Mouse (Mus musculus) limb, embryonic 12.5 days (tissue): ENCODE results near the gene Prr23a2. TPM values are rescaled to one million over a fixed set of nuclear protein-coding genes. Genes with fewer than 3 reads are reported as not detected.

Experiments used
- ATAC-seq: fragments of 200-750 bp; cut with Nextera tagmentation; 2 replicates; pipeline ENCODE4 v1.8.0; 2017; ENCODE audit warnings: low read depth, moderate TSS enrichment; ENCODE audit not compliant: insufficient number of reproducible peaks, insufficient read depth, low FRiP score, low TSS enrichment
- H3K27ac ChIP-seq: fragments of 300-500 bp; sonication (generic); 2 replicates; pipeline ENCODE4 v1.5.1; 2016; ENCODE audit warnings: mild to moderate bottlenecking, moderate library complexity
- H3K27me3 ChIP-seq: fragments of 300-500 bp; sonication (generic); 2 replicates; pipeline ENCODE4 v1.6.1; 2016; ENCODE audit warnings: mild to moderate bottlenecking, moderate library complexity
- H3K36me3 ChIP-seq: fragments of 300-500 bp; sonication (generic); 2 replicates; pipeline ENCODE4 v1.6.1; 2016; ENCODE audit warnings: mild to moderate bottlenecking, moderate library complexity
- H3K4me1 ChIP-seq: fragments of 300-500 bp; sonication (generic); replicated peaks from 2 replicates; pipeline ENCODE4 v1.6.1; 2016
- H3K4me2 ChIP-seq: fragments of 300-500 bp; sonication (generic); 2 replicates; pipeline ENCODE4 v1.6.1; 2016; ENCODE audit warnings: mild to moderate bottlenecking, moderate library complexity
- H3K4me3 ChIP-seq: fragments of 300-500 bp; sonication (generic); replicated peaks from 2 replicates; pipeline ENCODE4 v1.5.1; 2016; ENCODE audit warnings: mild to moderate bottlenecking
- H3K9ac ChIP-seq: fragments of 300-500 bp; sonication (generic); replicated peaks from 2 replicates; pipeline ENCODE4 v1.6.1; 2016; ENCODE audit warnings: mild to moderate bottlenecking, moderate library complexity
- H3K9me3 ChIP-seq: fragments of 300-500 bp; sonication (generic); 2 replicates; pipeline ENCODE4 v1.6.1; 2016; ENCODE audit warnings: mild to moderate bottlenecking, moderate library complexity
- WGBS: fragments of 180-500 bp; shearing (Covaris S2); methylation state at CpG from one replicate; pipeline ENCODE4 v1.1.7; 2016; 5-methylcytosine and 5-hydroxymethylcytosine counted together
- polyA plus RNA-seq: library from polyadenylated mRNA; unstranded; fragments of >200 nt; fragmentation: Nextera tagmentation; extraction: Ambion mirVana; gene quantifications from 2 replicates; pipeline ENCODE4 v1.2.1, GENCODE M21; 2016

The Prr23a2 gene
- polyA plus RNA-seq, 1 experiment from 2014 or later: not detected

DNA sequence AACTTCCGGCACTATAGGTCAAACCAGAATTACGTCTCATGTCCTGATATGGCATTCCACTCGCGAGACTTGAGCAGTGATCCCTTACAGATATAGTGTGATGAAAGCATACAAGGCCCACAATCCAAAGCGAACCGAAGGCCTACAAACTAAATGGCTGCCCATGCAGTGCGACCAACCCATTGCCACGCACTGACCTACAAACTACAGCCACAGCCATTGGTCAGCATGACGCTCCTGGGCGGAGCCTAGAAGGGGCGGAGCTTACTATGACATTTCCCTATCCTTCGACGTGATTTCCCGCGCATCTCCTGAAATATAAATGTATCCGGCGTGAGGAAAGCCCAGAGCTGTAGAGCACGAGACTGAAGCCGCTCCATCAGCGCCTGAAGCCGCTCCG is 14.2 kb upstream of the Prr23a2 start, which contains the start of gene Prr23a1:
Gene Prr23a1, plus strand, starts transcription at position 387 of the 400 bp plus-strand sequence.
- peak within 1 kb of the TSS; percentile 39 for H3K4me2 ChIP-seq
- ATAC-seq: no peak
- peaks cover 7% of the 10 kb centered on the region for H3K27me3 ChIP-seq
- no peaks in the 10 kb centered on the region for H3K36me3 ChIP-seq
- H3K4me1 ChIP-seq: no peaks in the 10 kb centered on the region
- no peak within 1 kb of the TSS for H3K9ac ChIP-seq
- 58% methylated on average over 22 of the region's 22 CpGs for WGBS
- no peak within 1 kb of the TSS; the same call in 1 of the 2 replicates for H3K4me3 ChIP-seq
- peaks cover 5% of the 10 kb centered on the region; the same call in 1 of the 2 replicates for H3K9me3 ChIP-seq
- H3K27ac ChIP-seq: no peak within 1 kb of the TSS

DNA sequence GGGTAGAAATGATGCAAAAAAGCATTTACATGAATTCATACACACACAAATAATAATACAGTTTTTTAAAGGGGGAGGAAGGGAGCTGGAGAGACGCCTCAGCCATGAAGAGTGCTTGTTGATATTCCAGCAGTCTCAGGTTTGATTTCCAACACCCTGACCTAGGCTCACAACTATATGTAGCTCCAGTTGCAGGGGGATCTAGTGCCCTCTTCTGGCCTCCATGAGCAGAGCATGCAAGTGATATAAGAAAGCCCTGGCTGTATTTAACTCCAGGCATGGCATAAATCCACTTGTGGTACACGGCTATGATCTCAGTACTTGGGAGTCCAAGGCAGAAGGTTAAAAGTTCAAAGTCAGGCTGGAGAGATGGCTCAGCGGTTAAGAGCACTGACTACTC is 7.2 kb downstream of the Prr23a2 start:
- no peaks in the 10 kb centered on the region for H3K4me1 ChIP-seq
- no peak overlapping the region for H3K4me3 ChIP-seq
- H3K9me3 ChIP-seq: no peaks in the 10 kb centered on the region; the same call in 1 of the 2 replicates
- H3K27me3 ChIP-seq: peaks cover 16% of the 10 kb centered on the region
- H3K4me2 ChIP-seq: no peak overlapping the region
- no peak overlapping the region for H3K9ac ChIP-seq
- no peak overlapping the region for H3K27ac ChIP-seq
- WGBS: 71% methylated on average over 3 of the region's 3 CpGs
- H3K36me3 ChIP-seq: no peaks in the 10 kb centered on the region
- no peak for ATAC-seq

- no peaks in the 10 kb centered on the region for H3K4me1 ChIP-seq
- H3K4me2 ChIP-seq: peak within 1 kb of the TSS; percentile 26; the same call in 1 of the 2 replicates
- no peak within 1 kb of the TSS for H3K4me3 ChIP-seq
- no peaks in the 10 kb centered on the region; the same call in 1 of the 2 replicates for H3K9me3 ChIP-seq
- no peak within 1 kb of the TSS for H3K9ac ChIP-seq
- H3K27me3 ChIP-seq: peaks cover 16% of the 10 kb centered on the region
- WGBS: 55% methylated on average over 22 of the region's 22 CpGs
- no peak for ATAC-seq
- no peak within 1 kb of the TSS for H3K27ac ChIP-seq
- H3K36me3 ChIP-seq: no peaks in the 10 kb centered on the region
Observed at GRCm38 (mm10) chr9:98864571-98864970, 8.3 kb downstream of the Prr23a2 start, which contains the start of gene Prr23a3. TSS of gene Prr23a3 (plus strand) at chr9:98864767.

- Histone ChIP-seq H3K4me3 (no peak overlapping the region), H3K27me3 (no peaks in the 10 kb centered on the region), H3K9ac (no peak overlapping the region), H3K9me3 (peaks cover 19% of the 10 kb centered on the region), H3K36me3 (no peaks in the 10 kb centered on the region), H3K27ac (no peak overlapping the region), H3K4me1 (no peaks in the 10 kb centered on the region), H3K4me2 (no peak overlapping the region)
- WGBS: 81% methylated on average over 1 of the region's 1 CpGs
- ATAC-seq: no peak
Observed at GRCm38 (mm10) chr9:98901486-98901885, 45.2 kb downstream of the Prr23a2 start.

DNA sequence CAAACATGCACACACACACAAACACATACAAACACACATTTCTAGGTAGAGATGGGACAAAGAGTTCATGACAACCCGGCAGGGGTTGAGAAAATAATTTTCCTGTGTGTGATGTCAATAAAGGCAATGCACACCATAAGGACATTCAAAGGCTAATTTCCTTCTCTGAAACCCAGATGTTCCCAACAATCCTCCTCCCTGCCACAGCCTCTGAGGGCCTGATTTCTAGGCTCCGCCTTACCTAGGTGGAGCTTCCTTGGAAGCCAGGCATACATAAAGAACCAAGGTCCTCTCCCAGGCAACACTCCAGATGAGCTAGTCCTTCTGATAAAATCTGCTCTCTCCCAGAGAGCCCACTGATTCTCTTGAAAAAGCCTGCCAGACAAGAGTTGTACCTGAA is 46.5 kb downstream of the Prr23a2 start, which contains the start of gene 7420426K07Rik:
Gene 7420426K07Rik, plus strand, starts transcription at position 301 of the 400 bp plus-strand sequence.
- WGBS: 91% methylated on average over 2 of the region's 2 CpGs
- H3K4me2 ChIP-seq: no peak within 1 kb of the TSS
- peaks cover 6% of the 10 kb centered on the region; the same call in 1 of the 2 replicates for H3K9me3 ChIP-seq
- no peak for ATAC-seq
- H3K4me1 ChIP-seq: no peaks in the 10 kb centered on the region
- no peak within 1 kb of the TSS for H3K4me3 ChIP-seq
- H3K27me3 ChIP-seq: no peaks in the 10 kb centered on the region
- no peak within 1 kb of the TSS for H3K9ac ChIP-seq
- H3K36me3 ChIP-seq: no peaks in the 10 kb centered on the region
- H3K27ac ChIP-seq: no peak within 1 kb of the TSS

Other genes with a start within 250 kb of the Prr23a2 start
- gene Prr23a1, start 14.0 kb upstream of the Prr23a2 start, polyA plus RNA-seq: not detected in 2 replicates
- gene Prr23a3, start 8.3 kb downstream of the Prr23a2 start, polyA plus RNA-seq: not detected in 2 replicates
- not detected in 2 replicates for gene 7420426K07Rik, start 46.6 kb downstream of the Prr23a2 start, polyA plus RNA-seq
- 0.06 TPM in 1 of 2 replicates, not detected in the other for gene Foxl2, start 98.8 kb downstream of the Prr23a2 start, polyA plus RNA-seq
- 51.2 and 53.5 TPM in 2 replicates for gene Faim, start 129.9 kb downstream of the Prr23a2 start, polyA plus RNA-seq
- not detected in 2 replicates for gene Gm1123, start 179.2 kb downstream of the Prr23a2 start, polyA plus RNA-seq